Mouse (Mus musculus): Measurements from ENCODE around the gene Sgtb. TPM values are rescaled to one million over a fixed set of nuclear protein-coding genes. Genes with fewer than 3 reads are reported as not detected.

Sgtb gene
- polyA plus RNA-seq, 1 experiment from 2014 or later, result 3.3 TPM

DNA sequence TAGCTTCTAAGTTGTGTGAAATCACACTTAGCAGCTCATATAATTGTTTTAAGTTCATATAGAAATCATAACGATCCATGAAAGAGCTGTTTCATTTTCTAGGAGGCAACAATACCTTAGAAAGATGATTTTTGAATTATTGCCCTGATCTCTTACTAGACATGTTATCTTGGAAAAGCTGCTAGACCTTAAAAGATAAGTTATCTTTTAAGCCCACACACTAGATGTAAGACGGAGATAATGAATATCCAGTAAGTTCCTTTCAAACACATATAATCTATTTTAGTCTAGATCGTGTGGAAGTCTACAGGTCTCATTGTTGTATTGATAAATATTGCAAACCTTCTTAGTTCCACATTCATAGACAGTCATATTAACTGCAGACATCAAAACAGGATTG lies 67.3 kb downstream of the Sgtb start:
- no peak for TF ChIP-seq EP300 (optimal IDR thresholded peaks at IDR 0.05)
- TF ChIP-seq CTCF (IDR thresholded peaks at IDR 0.05; ENCODE audit: low read depth), result no peak
- peaks cover 2% of the 10 kb centered on the region; the same call in 1 of the 2 replicates for H3K4me1 ChIP-seq (replicated peaks; ENCODE audit: control insufficient read depth, insufficient read depth)
- peak overlapping the region; percentile 22 for H3K4me3 ChIP-seq (ENCODE audit: low read depth, low read length)
- no peak overlapping the region for H3K27ac ChIP-seq (replicated peaks)
- ATAC-seq (ENCODE audit: low FRiP score, low TSS enrichment) (no peak), DNase-seq (ENCODE audit: low spot score) (no peak)
- H3K9ac ChIP-seq (ENCODE audit: low read length), result no peak overlapping the region
- no peaks in the 10 kb centered on the region for H3K27me3 ChIP-seq (ENCODE audit: control insufficient read depth, insufficient read depth, low read length)
- WGBS, result 46% methylated on average over 3 of the region's 3 CpGs
- H3K9me3 ChIP-seq (ENCODE audit: control insufficient read depth, low read length), result no peaks in the 10 kb centered on the region
- peak overlapping the region; percentile 31 for H3K4me2 ChIP-seq (replicated peaks; ENCODE audit: low read depth)
- H3K36me3 ChIP-seq (ENCODE audit: control insufficient read depth, insufficient read depth, low read length), result no peaks in the 10 kb centered on the region

DNA sequence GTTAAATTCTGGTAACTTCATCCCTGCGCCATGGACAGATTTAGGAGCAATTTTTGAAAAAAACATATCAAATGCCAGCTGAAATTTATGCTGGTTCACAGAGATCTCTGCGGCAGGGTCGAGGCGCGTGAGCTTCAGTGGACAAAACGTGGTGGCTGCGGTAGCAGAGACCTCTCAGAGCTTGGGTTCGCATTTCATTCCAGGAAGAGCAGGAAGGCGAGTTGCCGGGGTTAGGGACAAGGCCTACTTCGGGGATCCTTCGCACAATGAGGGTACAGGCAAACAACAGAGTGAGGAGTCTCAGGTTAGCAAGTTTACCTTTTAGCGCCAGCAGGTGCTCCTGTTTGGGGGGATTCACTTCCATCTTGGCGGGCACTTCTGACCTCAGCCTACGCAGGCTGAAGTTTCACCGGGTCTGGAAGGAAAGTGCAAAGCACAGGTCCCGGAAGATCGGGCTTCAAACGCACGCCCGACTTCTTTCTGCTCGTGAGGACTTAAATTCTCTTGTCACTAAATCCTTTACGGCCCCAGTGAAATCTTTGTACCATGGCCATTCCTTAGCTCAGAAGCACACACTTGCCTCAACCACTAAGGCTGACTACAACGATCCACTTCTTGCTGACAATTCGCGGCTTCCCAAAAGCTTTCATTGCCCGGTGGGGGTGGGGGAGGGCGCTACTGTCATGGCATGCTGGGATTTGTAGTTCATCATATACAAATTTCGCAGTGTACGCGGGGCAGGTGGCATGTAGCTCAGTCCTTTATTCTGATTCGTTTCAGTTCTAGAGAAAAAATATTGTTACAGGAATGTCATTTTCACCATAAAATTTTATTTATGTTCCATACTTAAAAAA lies 68.5 kb downstream of the Sgtb start, which contains the start of gene Trappc13:
Gene Trappc13 (minus strand): TSS at position 674 of the 854 bp plus-strand sequence.
- H3K27ac ChIP-seq (replicated peaks), result peak within 1 kb of the TSS; percentile 89
- TF ChIP-seq CTCF (IDR thresholded peaks at IDR 0.05; ENCODE audit: low read depth), result 0 out of 2 replicates have a peak, but pooled peaks have one; percentile 2
- TF ChIP-seq EP300 (optimal IDR thresholded peaks at IDR 0.05), result peak; percentile 28
- WGBS, result under 1% methylated on average over 32 of the region's 32 CpGs
- no peaks in the 10 kb centered on the region for H3K36me3 ChIP-seq (ENCODE audit: control insufficient read depth, insufficient read depth, low read length)
- H3K4me3 ChIP-seq (ENCODE audit: low read depth, low read length), result peak within 1 kb of the TSS; percentile 92
- ATAC-seq (ENCODE audit: low FRiP score, low TSS enrichment) (peak; percentile 88), DNase-seq (ENCODE audit: low spot score) (peak; percentile 87)
- peaks cover 2% of the 10 kb centered on the region; the same call in 1 of the 2 replicates for H3K4me1 ChIP-seq (replicated peaks; ENCODE audit: control insufficient read depth, insufficient read depth)
- no peaks in the 10 kb centered on the region for H3K9me3 ChIP-seq (ENCODE audit: control insufficient read depth, low read length)
- no peaks in the 10 kb centered on the region for H3K27me3 ChIP-seq (ENCODE audit: control insufficient read depth, insufficient read depth, low read length)
- peak within 1 kb of the TSS; percentile 85 for H3K9ac ChIP-seq (ENCODE audit: low read length)
- peak within 1 kb of the TSS; percentile 78 for H3K4me2 ChIP-seq (replicated peaks; ENCODE audit: low read depth)

DNA sequence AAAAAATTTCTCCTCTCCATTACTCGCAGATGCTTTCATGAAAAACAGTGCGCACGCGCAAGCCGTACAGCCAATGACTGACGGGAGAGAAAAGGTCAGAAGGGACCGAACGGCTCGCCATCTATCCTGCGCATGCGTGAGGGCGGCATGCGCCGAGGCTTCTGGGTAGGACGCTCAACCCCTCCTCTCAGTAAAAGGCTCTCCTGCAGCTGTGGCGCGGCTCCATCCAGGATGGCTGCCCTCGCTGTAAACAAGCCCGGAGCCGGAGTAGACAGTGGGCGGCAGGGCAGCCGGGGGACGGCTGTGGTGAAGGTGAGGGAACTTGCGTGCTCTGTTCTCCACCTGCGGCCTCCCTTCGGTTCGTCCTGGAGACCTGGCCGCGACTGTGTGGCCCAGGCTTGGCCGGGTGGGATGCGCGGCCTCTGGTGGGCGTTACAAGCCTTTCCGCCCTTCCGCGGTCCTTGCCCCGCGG lies 69.1 kb downstream of the Sgtb start, which contains the start of gene Trim23:
Gene Trim23 (plus strand): TSS at position 148 of the 472 bp plus-strand sequence.
- Histone ChIP-seq H3K4me1 (replicated peaks; ENCODE audit: control insufficient read depth, insufficient read depth) (peaks cover 2% of the 10 kb centered on the region; the same call in 1 of the 2 replicates), H3K9ac (ENCODE audit: low read length) (peak within 1 kb of the TSS; percentile 85), H3K4me2 (replicated peaks; ENCODE audit: low read depth) (peak within 1 kb of the TSS; percentile 78), H3K4me3 (ENCODE audit: low read depth, low read length) (peak within 1 kb of the TSS; percentile 92), H3K27ac (replicated peaks) (peak within 1 kb of the TSS; percentile 89), H3K9me3 (ENCODE audit: control insufficient read depth, low read length) (no peaks in the 10 kb centered on the region), H3K36me3 (ENCODE audit: control insufficient read depth, insufficient read depth, low read length) (no peaks in the 10 kb centered on the region), H3K27me3 (ENCODE audit: control insufficient read depth, insufficient read depth, low read length) (no peaks in the 10 kb centered on the region)
- TF ChIP-seq CTCF (IDR thresholded peaks at IDR 0.05; ENCODE audit: low read depth), result peak; percentile 63
- TF ChIP-seq EP300 (optimal IDR thresholded peaks at IDR 0.05), result no peak
- 2% methylated on average over 38 of the region's 38 CpGs for WGBS
- DNase-seq (ENCODE audit: low spot score) (peak; percentile 96), ATAC-seq (ENCODE audit: low FRiP score, low TSS enrichment) (peak; percentile 100)

GRCm38 (mm10) chr13:104179176-104179888 lies 69.8 kb downstream of the Sgtb start:
- Histone ChIP-seq H3K9me3 (ENCODE audit: control insufficient read depth, low read length) (no peaks in the 10 kb centered on the region), H3K9ac (ENCODE audit: low read length) (peak overlapping the region; percentile 85), H3K27ac (replicated peaks) (peak overlapping the region; percentile 89), H3K4me3 (ENCODE audit: low read depth, low read length) (peak overlapping the region; percentile 92), H3K27me3 (ENCODE audit: control insufficient read depth, insufficient read depth, low read length) (no peaks in the 10 kb centered on the region), H3K4me2 (replicated peaks; ENCODE audit: low read depth) (peak overlapping the region; percentile 62), H3K36me3 (ENCODE audit: control insufficient read depth, insufficient read depth, low read length) (no peaks in the 10 kb centered on the region; the same call in 1 of the 2 replicates), H3K4me1 (replicated peaks; ENCODE audit: control insufficient read depth, insufficient read depth) (peaks cover 2% of the 10 kb centered on the region; the same call in 1 of the 2 replicates)
- DNase-seq (ENCODE audit: low spot score) (no peak), ATAC-seq (ENCODE audit: low FRiP score, low TSS enrichment) (no peak)
- 12% methylated on average over 13 of the region's 13 CpGs for WGBS
- TF ChIP-seq EP300 (optimal IDR thresholded peaks at IDR 0.05) (no peak), CTCF (IDR thresholded peaks at IDR 0.05; ENCODE audit: low read depth) (no peak)

DNA sequence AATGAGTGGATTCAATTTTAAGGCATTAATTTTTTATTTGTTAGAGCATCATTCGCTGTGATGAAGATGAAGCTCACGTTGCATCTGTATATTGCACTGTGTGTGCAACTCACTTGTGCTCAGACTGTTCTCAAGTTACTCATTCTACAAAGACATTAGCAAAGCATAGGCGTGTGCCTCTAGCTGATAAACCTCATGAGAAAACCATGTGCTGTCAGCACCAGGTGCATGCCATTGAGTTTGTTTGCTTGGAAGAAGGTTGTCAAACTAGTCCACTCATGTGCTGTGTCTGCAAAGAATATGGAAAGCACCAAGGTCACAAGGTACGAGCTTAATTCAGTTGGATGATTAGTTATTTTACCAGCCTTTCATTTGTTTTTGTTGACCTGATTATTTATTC lies 77.8 kb downstream of the Sgtb start:
- ATAC-seq (ENCODE audit: low FRiP score, low TSS enrichment) (peak; percentile 95), DNase-seq (ENCODE audit: low spot score) (peak; percentile 31)
- TF ChIP-seq CTCF (IDR thresholded peaks at IDR 0.05; ENCODE audit: low read depth), result no peak
- H3K27me3 ChIP-seq (ENCODE audit: control insufficient read depth, insufficient read depth, low read length), result no peaks in the 10 kb centered on the region
- H3K9me3 ChIP-seq (ENCODE audit: control insufficient read depth, low read length), result no peaks in the 10 kb centered on the region
- no peaks in the 10 kb centered on the region for H3K4me1 ChIP-seq (replicated peaks; ENCODE audit: control insufficient read depth, insufficient read depth)
- H3K9ac ChIP-seq (ENCODE audit: low read length), result no peak overlapping the region
- no peak overlapping the region for H3K4me3 ChIP-seq (ENCODE audit: low read depth, low read length)
- H3K4me2 ChIP-seq (replicated peaks; ENCODE audit: low read depth), result no peak overlapping the region
- H3K27ac ChIP-seq (replicated peaks), result no peak overlapping the region
- peaks cover 7% of the 10 kb centered on the region; the same call in 1 of the 2 replicates for H3K36me3 ChIP-seq (ENCODE audit: control insufficient read depth, insufficient read depth, low read length)
- WGBS, result 65% methylated on average over 4 of the region's 4 CpGs

Other genes with a start within 250 kb of the Sgtb start
- 15.7 and 16.1 TPM in 2 replicates for gene Erbin, start 189.2 kb upstream of the Sgtb start, polyA plus RNA-seq (2015; fragmentation: Nextera tagmentation; extraction: Ambion mirVana)
- gene Nln, start 127 bp upstream of the Sgtb start, polyA plus RNA-seq (2015; fragmentation: Nextera tagmentation; extraction: Ambion mirVana), result 22.3 and 22.5 TPM in 2 replicates
- gene Trappc13, start 68.7 kb downstream of the Sgtb start, polyA plus RNA-seq (2015; fragmentation: Nextera tagmentation; extraction: Ambion mirVana), result 33.8 and 36.6 TPM in 2 replicates
- gene Trim23, start 69.1 kb downstream of the Sgtb start, polyA plus RNA-seq (2015; fragmentation: Nextera tagmentation; extraction: Ambion mirVana), result 8.2 and 8.4 TPM in 2 replicates
- 23.1 and 27.5 TPM in 2 replicates for gene Cenpk, start 118.9 kb downstream of the Sgtb start, polyA plus RNA-seq (2015; fragmentation: Nextera tagmentation; extraction: Ambion mirVana)
- gene Ppwd1, start 119.1 kb downstream of the Sgtb start, polyA plus RNA-seq (2015; fragmentation: Nextera tagmentation; extraction: Ambion mirVana), result 6.1 TPM in 2 replicates
- gene Adamts6, start 178.1 kb downstream of the Sgtb start, polyA plus RNA-seq (2015; fragmentation: Nextera tagmentation; extraction: Ambion mirVana), result 0.56 and 0.78 TPM in 2 replicates